Mouse (Mus musculus) skeletal muscle tissue, adult 2 months (tissue): ENCODE measurements around the gene Gm43720.

Source experiments
- DNase-seq: peaks from one replicate; pipeline ENCODE4 v3.0.0-alpha.2; 2012; ENCODE audit warnings: low read depth, low spot score

Gene Gm43720

GRCm38 (mm10) chr5:138279585-138280424 lies at the start of gene Gm43720, which contains the start of the genes Gpc2 and Stag3:
Gene Gm43720, minus strand, starts transcription at chr5:138279958.
Gene Gpc2, minus strand, starts transcription at chr5:138280005.
Gene Stag3, plus strand, starts transcription at chr5:138280240.
- DNase-seq, result peak; percentile 77

GRCm38 (mm10) chr5:138312795-138313194 lies 33.0 kb upstream of the Gm43720 start:
- no peak for DNase-seq

- DNase-seq, result no peak
These were observed 19.9 kb upstream of the Gm43720 start for GRCm38 (mm10) chr5:138299613-138300012.

- no peak for DNase-seq
These were observed 14.4 kb upstream of the Gm43720 start for GRCm38 (mm10) chr5:138294158-138294557.

- DNase-seq, result no peak
These were observed 11.9 kb upstream of the Gm43720 start for GRCm38 (mm10) chr5:138291638-138292037.

- no peak for DNase-seq
These were observed 8.1 kb upstream of the Gm43720 start for GRCm38 (mm10) chr5:138287861-138288260.

GRCm38 (mm10) chr5:138283540-138283939 lies 3.8 kb upstream of the Gm43720 start:
- DNase-seq, result no peak

GRCm38 (mm10) chr5:138281798-138282197 lies 2.0 kb upstream of the Gm43720 start:
- no peak for DNase-seq

- no peak for DNase-seq
These were observed 1.1 kb upstream of the Gm43720 start for GRCm38 (mm10) chr5:138280829-138281228.

GRCm38 (mm10) chr5:138280425-138280768 lies 639 bp upstream of the Gm43720 start:
- DNase-seq, result no peak

GRCm38 (mm10) chr5:138277994-138278393 lies 1.8 kb downstream of the Gm43720 start:
- DNase-seq, result no peak

GRCm38 (mm10) chr5:138275216-138276050 lies 4.3 kb downstream of the Gm43720 start:
- no peak for DNase-seq

GRCm38 (mm10) chr5:138274186-138274585 lies 5.6 kb downstream of the Gm43720 start:
- DNase-seq, result no peak

GRCm38 (mm10) chr5:138272409-138272923 lies 7.3 kb downstream of the Gm43720 start, which contains the start of gene Gal3st4:
Gene Gal3st4, minus strand, starts transcription at chr5:138272840.
- no peak for DNase-seq

GRCm38 (mm10) chr5:138271232-138271631 lies 8.5 kb downstream of the Gm43720 start:
- DNase-seq, result no peak

GRCm38 (mm10) chr5:138268980-138269379 lies 10.8 kb downstream of the Gm43720 start:
- DNase-seq, result no peak

- DNase-seq, result no peak
These were observed 12.6 kb downstream of the Gm43720 start for GRCm38 (mm10) chr5:138267114-138267513.

GRCm38 (mm10) chr5:138265712-138266111 lies 14.0 kb downstream of the Gm43720 start:
- no peak for DNase-seq

- no peak for DNase-seq
These were observed 15.6 kb downstream of the Gm43720 start for GRCm38 (mm10) chr5:138264207-138264578.

GRCm38 (mm10) chr5:138263260-138264206 lies 16.2 kb downstream of the Gm43720 start, which contains the start of gene BC037034:
Gene BC037034, minus strand, starts transcription at chr5:138264033.
- peak; percentile 80 for DNase-seq
